Mouse (Mus musculus): Measurements from ENCODE around the gene Olfr33. TPM values are rescaled to one million over a fixed set of nuclear protein-coding genes. Genes with fewer than 3 reads are reported as not detected.

The Olfr33 gene
- not detected in 2 replicates for polyA plus RNA-seq (2015; fragmentation: Nextera tagmentation; extraction: Ambion mirVana)

DNA sequence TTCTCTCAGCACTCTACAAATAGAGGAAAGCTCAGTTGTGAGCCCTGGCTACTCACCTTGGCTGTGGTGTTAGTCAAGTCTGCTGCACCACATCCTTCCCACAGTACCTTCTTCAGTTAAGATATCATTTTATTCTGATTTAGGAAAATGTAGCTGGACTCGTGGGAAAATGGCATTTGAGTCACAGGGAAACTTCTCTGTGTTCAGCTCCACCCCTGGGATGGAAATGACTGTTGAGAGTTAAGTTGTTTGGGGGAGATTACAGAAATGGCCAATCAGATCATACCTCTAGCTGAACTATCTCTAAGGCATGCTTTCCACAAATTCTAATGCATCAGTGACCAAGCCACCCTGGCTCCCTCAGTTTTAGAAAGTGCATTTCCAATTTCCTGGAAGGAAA lies at the start of gene Olfr33:
Gene Olfr33 (minus strand): TSS at position 101 of the 400 bp plus-strand sequence.
- Histone ChIP-seq H3K9ac (ENCODE audit: low read depth, low read length) (no peak within 1 kb of the TSS), H3K4me2 (ENCODE audit: low read length) (no peak within 1 kb of the TSS), H3K4me3 (replicated peaks; ENCODE audit: low read depth, low read length) (no peak within 1 kb of the TSS), H3K27ac (no peak within 1 kb of the TSS), H3K4me1 (replicated peaks; ENCODE audit: insufficient read depth, low read length) (no peaks in the 10 kb centered on the region), H3K36me3 (ENCODE audit: insufficient read depth, low read length) (no peaks in the 10 kb centered on the region), H3K27me3 (ENCODE audit: insufficient read depth, low read length) (no peaks in the 10 kb centered on the region), H3K9me3 (replicated peaks; ENCODE audit: low read length) (no peaks in the 10 kb centered on the region)
- DNase-seq (ENCODE audit: low spot score): no peak
- WGBS: 33% methylated on average over 1 of the region's 1 CpGs
- no peak for TF ChIP-seq CTCF (IDR thresholded peaks at IDR 0.05; ENCODE audit: low read depth)
- no peak for ATAC-seq (replicated peaks; ENCODE audit: low FRiP score, low read depth)

DNA sequence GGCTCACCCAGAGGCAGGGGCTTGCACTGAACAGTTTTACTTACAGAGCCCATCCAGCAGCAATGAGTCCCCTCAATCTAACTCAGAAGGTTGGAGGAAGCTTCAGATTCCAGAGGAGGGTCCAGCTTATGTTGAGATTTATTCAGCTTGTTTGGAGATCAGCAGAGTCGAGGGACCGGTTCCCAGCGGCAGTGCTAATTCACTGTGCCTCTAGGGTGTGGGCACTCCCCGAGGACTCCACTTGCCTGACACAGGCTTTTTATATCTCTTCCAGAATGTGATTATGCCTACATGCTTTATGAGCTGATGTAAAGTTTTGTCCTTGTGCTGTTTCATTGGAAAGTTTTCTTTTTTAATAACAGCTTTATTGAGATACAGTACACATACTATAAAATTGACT lies 40.4 kb upstream of the Olfr33 start, which contains the start of the genes Olfr560 and Olfr78:
Gene Olfr560 (minus strand): TSS at position 101 of the 400 bp plus-strand sequence.
Gene Olfr78 (minus strand): TSS at position 206 of the 400 bp plus-strand sequence.
- TF ChIP-seq CTCF (IDR thresholded peaks at IDR 0.05; ENCODE audit: low read depth): no peak
- whole genome bisulfite sequencing: 83% methylated on average over 4 of the region's 4 CpGs

DNA sequence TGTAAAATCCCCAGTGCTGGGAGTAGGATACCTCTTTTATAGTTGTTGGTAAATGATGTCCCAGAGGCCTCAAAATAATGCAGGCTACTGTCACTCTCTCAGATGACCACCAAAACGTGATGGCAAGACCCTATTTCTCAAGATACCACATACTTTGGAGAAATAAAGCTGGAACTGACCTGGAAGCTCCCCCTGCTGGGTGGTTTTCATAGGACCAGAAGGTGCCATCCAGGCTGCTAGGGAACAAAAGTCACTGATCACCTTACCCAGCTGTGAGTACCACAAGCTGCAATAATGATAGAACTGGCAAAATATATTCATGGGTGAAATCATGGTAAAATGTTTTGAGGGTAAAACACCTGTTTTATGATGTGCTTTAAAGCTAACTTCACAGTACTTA lies 33.2 kb upstream of the Olfr33 start:
- H3K36me3 ChIP-seq (ENCODE audit: insufficient read depth, low read length): no peaks in the 10 kb centered on the region
- no peak overlapping the region for H3K4me2 ChIP-seq (ENCODE audit: low read length)
- WGBS: 6% methylated on average over 1 of the region's 1 CpGs
- no peaks in the 10 kb centered on the region for H3K4me1 ChIP-seq (replicated peaks; ENCODE audit: insufficient read depth, low read length)
- peak; percentile 44; the same call in 1 of the 2 replicates for TF ChIP-seq CTCF (IDR thresholded peaks at IDR 0.05; ENCODE audit: low read depth)
- H3K4me3 ChIP-seq (replicated peaks; ENCODE audit: low read depth, low read length): no peak overlapping the region
- no peaks in the 10 kb centered on the region for H3K27me3 ChIP-seq (ENCODE audit: insufficient read depth, low read length)
- H3K9me3 ChIP-seq (replicated peaks; ENCODE audit: low read length): no peaks in the 10 kb centered on the region
- no peak overlapping the region for H3K9ac ChIP-seq (ENCODE audit: low read depth, low read length)
- DNase-seq (ENCODE audit: low spot score): no peak
- ATAC-seq (replicated peaks; ENCODE audit: low FRiP score, low read depth): no peak
- H3K27ac ChIP-seq: no peak overlapping the region

More for the DNA sequence above, 40.4 kb upstream of the Olfr33 start, which contains the start of the genes Olfr560 and Olfr78:
- no peaks in the 10 kb centered on the region for H3K36me3 ChIP-seq (ENCODE audit: insufficient read depth, low read length)
- H3K27me3 ChIP-seq (ENCODE audit: insufficient read depth, low read length): no peaks in the 10 kb centered on the region
- DNase-seq (ENCODE audit: low spot score): no peak
- no peak within 1 kb of the TSS for H3K27ac ChIP-seq
- no peak within 1 kb of the TSS for H3K4me3 ChIP-seq (replicated peaks; ENCODE audit: low read depth, low read length)
- no peaks in the 10 kb centered on the region for H3K4me1 ChIP-seq (replicated peaks; ENCODE audit: insufficient read depth, low read length)
- ATAC-seq (replicated peaks; ENCODE audit: low FRiP score, low read depth): no peak
- no peak within 1 kb of the TSS for H3K4me2 ChIP-seq (ENCODE audit: low read length)
- no peaks in the 10 kb centered on the region for H3K9me3 ChIP-seq (replicated peaks; ENCODE audit: low read length)
- no peak within 1 kb of the TSS for H3K9ac ChIP-seq (ENCODE audit: low read depth, low read length)

DNA sequence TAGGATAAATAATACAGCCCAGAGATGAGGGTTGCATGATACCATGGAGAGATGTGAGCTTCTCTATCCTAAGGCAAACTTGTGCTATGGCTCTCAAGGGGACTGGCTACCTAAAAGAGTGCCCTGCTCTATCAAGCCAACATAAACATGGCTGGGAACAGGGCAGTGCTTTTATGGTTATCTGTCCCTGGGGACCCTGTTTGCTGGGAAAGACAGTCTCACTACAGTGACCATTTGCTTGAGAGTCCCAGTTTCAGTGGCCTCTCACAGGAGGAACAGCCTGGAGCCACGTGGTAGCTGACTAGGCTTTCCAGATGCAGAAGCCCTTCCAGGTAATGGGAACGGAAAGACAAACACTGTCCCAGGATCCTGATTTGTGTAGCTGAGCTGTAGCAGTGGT lies 18.8 kb upstream of the Olfr33 start:
- Histone ChIP-seq H3K4me3 (replicated peaks; ENCODE audit: low read depth, low read length) (no peak overlapping the region), H3K4me2 (ENCODE audit: low read length) (no peak overlapping the region), H3K27ac (no peak overlapping the region), H3K9me3 (replicated peaks; ENCODE audit: low read length) (no peaks in the 10 kb centered on the region), H3K9ac (ENCODE audit: low read depth, low read length) (no peak overlapping the region), H3K36me3 (ENCODE audit: insufficient read depth, low read length) (no peaks in the 10 kb centered on the region), H3K27me3 (ENCODE audit: insufficient read depth, low read length) (no peaks in the 10 kb centered on the region), H3K4me1 (replicated peaks; ENCODE audit: insufficient read depth, low read length) (no peaks in the 10 kb centered on the region)
- 27% methylated on average over 2 of the region's 2 CpGs for WGBS
- DNase-seq (ENCODE audit: low spot score) (no peak), ATAC-seq (replicated peaks; ENCODE audit: low FRiP score, low read depth) (no peak)
- TF ChIP-seq CTCF (IDR thresholded peaks at IDR 0.05; ENCODE audit: low read depth): no peak

DNA sequence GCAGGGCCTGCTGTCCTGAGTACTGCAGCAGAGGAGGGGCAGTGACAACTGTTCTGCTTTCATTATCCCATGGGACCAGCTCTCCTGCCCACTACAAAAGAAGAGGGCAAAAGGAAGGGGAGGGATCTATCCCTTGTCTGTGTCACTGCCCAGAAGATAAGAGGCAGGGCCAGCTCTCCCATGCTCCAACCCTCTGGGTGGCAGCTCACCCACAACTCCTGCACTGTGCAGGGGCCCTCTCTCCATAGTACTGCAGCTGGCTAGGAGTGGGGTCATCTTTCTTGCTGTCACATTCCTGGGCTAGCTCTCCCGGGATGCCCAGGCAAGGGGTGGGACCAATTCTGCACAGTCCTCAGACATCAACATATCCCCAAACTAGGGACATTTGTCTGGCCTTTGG lies 14.9 kb upstream of the Olfr33 start:
- WGBS: 17% methylated on average over 1 of the region's 1 CpGs
- DNase-seq (ENCODE audit: low spot score) (no peak), ATAC-seq (replicated peaks; ENCODE audit: low FRiP score, low read depth) (no peak)
- Histone ChIP-seq H3K36me3 (ENCODE audit: insufficient read depth, low read length) (no peaks in the 10 kb centered on the region), H3K4me3 (replicated peaks; ENCODE audit: low read depth, low read length) (no peak overlapping the region), H3K9me3 (replicated peaks; ENCODE audit: low read length) (no peaks in the 10 kb centered on the region), H3K9ac (ENCODE audit: low read depth, low read length) (no peak overlapping the region), H3K4me1 (replicated peaks; ENCODE audit: insufficient read depth, low read length) (no peaks in the 10 kb centered on the region), H3K4me2 (ENCODE audit: low read length) (no peak overlapping the region), H3K27ac (no peak overlapping the region), H3K27me3 (ENCODE audit: insufficient read depth, low read length) (no peaks in the 10 kb centered on the region)
- TF ChIP-seq CTCF (IDR thresholded peaks at IDR 0.05; ENCODE audit: low read depth): no peak

DNA sequence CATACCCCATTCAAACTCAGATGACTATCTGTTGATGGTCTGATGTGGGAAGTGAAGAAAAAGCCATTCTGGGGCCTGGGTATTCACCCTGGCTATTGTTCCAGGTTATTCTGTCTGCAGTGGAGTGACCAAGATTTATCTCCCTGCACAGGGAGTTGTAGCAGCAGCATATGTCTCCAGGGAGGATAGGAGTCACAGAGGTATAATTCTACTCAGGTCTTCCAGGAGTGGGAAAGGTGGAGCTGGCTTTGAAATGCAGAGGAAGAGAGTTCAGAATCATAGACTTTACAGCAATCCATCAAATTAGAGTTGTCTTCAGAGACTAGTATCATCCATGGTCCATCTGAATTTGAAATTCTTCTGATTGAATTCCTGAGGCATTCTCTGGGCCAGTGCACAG lies 8.5 kb upstream of the Olfr33 start, which contains the start of gene Olfr559:
Gene Olfr559 (minus strand): TSS at position 101 of the 400 bp plus-strand sequence.
- no peaks in the 10 kb centered on the region for H3K9me3 ChIP-seq (replicated peaks; ENCODE audit: low read length)

DNA sequence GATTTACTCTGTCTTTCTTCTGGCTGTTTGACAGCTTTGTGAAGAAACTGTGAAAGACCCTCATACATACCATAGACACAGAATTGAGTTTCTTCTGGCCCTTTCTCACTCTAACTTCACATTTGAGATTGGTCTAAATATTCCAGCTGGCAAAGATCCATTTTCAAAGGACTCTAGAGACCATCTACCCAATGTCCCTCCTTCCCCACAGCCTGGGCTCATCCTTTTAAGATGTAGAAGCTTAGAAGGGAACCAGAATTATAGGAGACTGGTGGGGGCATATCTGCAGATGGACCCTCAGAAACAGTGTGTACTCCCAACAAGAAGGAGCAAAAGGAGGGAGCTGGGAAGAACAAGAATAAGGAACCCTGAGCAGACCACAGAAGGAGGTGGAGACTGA lies 17.0 kb downstream of the Olfr33 start, which contains the start of gene Olfr558:
Gene Olfr558 (plus strand): TSS at position 301 of the 400 bp plus-strand sequence.
- H3K27me3 ChIP-seq (ENCODE audit: insufficient read depth, low read length): no peaks in the 10 kb centered on the region
- H3K9me3 ChIP-seq (replicated peaks; ENCODE audit: low read length): no peaks in the 10 kb centered on the region
- H3K9ac ChIP-seq (ENCODE audit: low read depth, low read length): no peak within 1 kb of the TSS
- H3K4me2 ChIP-seq (ENCODE audit: low read length): no peak within 1 kb of the TSS
- ATAC-seq (replicated peaks; ENCODE audit: low FRiP score, low read depth) (no peak), DNase-seq (ENCODE audit: low spot score) (no peak)
- no peak for TF ChIP-seq CTCF (IDR thresholded peaks at IDR 0.05; ENCODE audit: low read depth)
- H3K27ac ChIP-seq: no peak within 1 kb of the TSS
- no peaks in the 10 kb centered on the region for H3K36me3 ChIP-seq (ENCODE audit: insufficient read depth, low read length)
- no peak within 1 kb of the TSS for H3K4me3 ChIP-seq (replicated peaks; ENCODE audit: low read depth, low read length)
- H3K4me1 ChIP-seq (replicated peaks; ENCODE audit: insufficient read depth, low read length): no peaks in the 10 kb centered on the region

More for the DNA sequence above, 8.5 kb upstream of the Olfr33 start, which contains the start of gene Olfr559:
- ATAC-seq (replicated peaks; ENCODE audit: low FRiP score, low read depth): no peak
- no peak within 1 kb of the TSS for H3K4me3 ChIP-seq (replicated peaks; ENCODE audit: low read depth, low read length)
- H3K27ac ChIP-seq: no peak within 1 kb of the TSS
- no peak for DNase-seq (ENCODE audit: low spot score)
- H3K27me3 ChIP-seq (ENCODE audit: insufficient read depth, low read length): no peaks in the 10 kb centered on the region
- no peak for TF ChIP-seq CTCF (IDR thresholded peaks at IDR 0.05; ENCODE audit: low read depth)
- H3K36me3 ChIP-seq (ENCODE audit: insufficient read depth, low read length): no peaks in the 10 kb centered on the region
- H3K4me2 ChIP-seq (ENCODE audit: low read length): no peak within 1 kb of the TSS
- no peak within 1 kb of the TSS for H3K9ac ChIP-seq (ENCODE audit: low read depth, low read length)
- H3K4me1 ChIP-seq (replicated peaks; ENCODE audit: insufficient read depth, low read length): no peaks in the 10 kb centered on the region
